Comparison of ENCODE assay signal across 14 mouse cellular contexts in the genomic region with DNA sequence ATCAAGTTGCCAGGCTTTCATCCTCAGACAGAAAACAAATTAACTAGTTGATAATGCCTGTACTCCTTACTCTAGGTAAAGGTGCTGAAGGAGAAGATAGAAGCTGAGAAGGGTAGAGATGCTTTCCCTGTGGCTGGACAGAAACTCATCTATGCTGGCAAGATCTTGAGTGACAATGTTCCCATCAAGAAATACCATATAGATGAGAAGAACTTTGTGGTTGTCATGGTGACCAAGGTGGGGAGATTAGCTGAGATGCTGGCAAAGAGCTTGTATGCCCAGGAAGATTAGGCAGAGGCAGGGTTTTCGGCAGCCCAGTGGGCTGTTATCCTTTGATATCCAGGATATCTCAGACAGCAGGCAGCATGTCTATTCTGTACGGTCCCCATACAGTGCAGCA. TPM values are rescaled to one million over a fixed set of nuclear protein-coding genes. Genes with fewer than 3 reads are reported as not detected.
"Had no signal": no experiment of that assay in that cellular context is flagged by ENCODE, and none has a peak within 500 bp of the region (broad histone marks: within the 10 kb centered on the region; RNA-seq: fewer than 3 reads in every experiment).

No protein-coding gene starts in this region.

RNA-seq across cellular contexts. Expression of gene Zfp791, which starts 12.8 kb away (rescaled TPM):
- total RNA-seq: neutrophil, adult 5-6 weeks had no signal

RNA-seq across cellular contexts. Expression of gene Cks1brt, which starts 16.0 kb away (rescaled TPM):
- total RNA-seq: neutrophil, adult 5-6 weeks had no signal
- polyA plus RNA-seq: neural tube, embryonic 13.5 days; neural tube, embryonic 14.5 days; neural tube, embryonic 15.5 days; small intestine, adult 2 months; spleen, adult 2 months; stomach, embryonic 14.5 days; stomach, embryonic 15.5 days; stomach, embryonic 16.5 days; stomach, postnatal 0 days; testis, adult 2 months; thymus, adult 2 months; thymus, postnatal 0 days; urinary bladder, adult 2 months had no signal
